Mouse (Mus musculus): Measurements from ENCODE around the gene Sp3. TPM values are rescaled to one million over a fixed set of nuclear protein-coding genes. Genes with fewer than 3 reads are reported as not detected.

Sp3 gene
- polyA plus RNA-seq, 1 experiment, result 8.4 TPM

- Histone ChIP-seq H3K79me2 (ENCODE audit: control insufficient read depth, insufficient read depth) (no peaks in the 10 kb centered on the region), H3K4me2 (ENCODE audit: low read depth) (no peak overlapping the region), H3ac (ENCODE audit: control insufficient read depth, insufficient read length) (no peak overlapping the region), H3K36me3 (ENCODE audit: control insufficient read depth, insufficient read depth) (peaks cover 2% of the 10 kb centered on the region), H3K4me3 (no peak overlapping the region), H3K27me3 (ENCODE audit: control insufficient read depth, insufficient read depth, insufficient read length) (no peaks in the 10 kb centered on the region)
- no peak for TF ChIP-seq SRF (IDR thresholded peaks at IDR 0.05; ENCODE audit: control insufficient read depth, insufficient read length, low read depth)
- TF ChIP-seq POLR2AphosphoS2 (IDR thresholded peaks at IDR 0.05; ENCODE audit: insufficient read length, low read depth), result no peak
- TF ChIP-seq MAX (IDR thresholded peaks at IDR 0.05; ENCODE audit: low read depth), result no peak
- no peak for TF ChIP-seq REST (IDR thresholded peaks at IDR 0.05; ENCODE audit: insufficient read depth, insufficient read length)
- TF ChIP-seq USF1 (IDR thresholded peaks at IDR 0.05; ENCODE audit: low read depth), result no peak
- no peak for TF ChIP-seq TCF3 (IDR thresholded peaks at IDR 0.05; ENCODE audit: insufficient read length, low read depth)
- TF ChIP-seq MYOD1 (IDR thresholded peaks at IDR 0.05; ENCODE audit: control insufficient read depth in 1 of 3, insufficient read length in 2 of 3, low read depth in 2 of 3), result no peak
- TF ChIP-seq MYOG (IDR thresholded peaks at IDR 0.05; ENCODE audit: control insufficient read depth in 1 of 3, insufficient read depth in 1 of 3, insufficient read length in 2 of 3, low read depth in 2 of 3), result no peak
- no peak for TF ChIP-seq CEBPB (IDR thresholded peaks at IDR 0.05; ENCODE audit: insufficient read depth, poor library complexity, severe bottlenecking)
- TF ChIP-seq TCF12 (IDR thresholded peaks at IDR 0.05; ENCODE audit: insufficient read depth, poor library complexity, severe bottlenecking), result no peak
- TF ChIP-seq E2F4 (IDR thresholded peaks at IDR 0.05; ENCODE audit: insufficient read depth), result no peak
- no peak for TF ChIP-seq POLR2A (IDR thresholded peaks at IDR 0.05; ENCODE audit: insufficient read length, low read depth)
These were observed 48.1 kb downstream of the Sp3 start for GRCm38 (mm10) chr2:72932186-72932585.

GRCm38 (mm10) chr2:72924981-72925380 lies 55.3 kb downstream of the Sp3 start:
- TF ChIP-seq POLR2AphosphoS2 (IDR thresholded peaks at IDR 0.05; ENCODE audit: insufficient read length, low read depth) (no peak), POLR2A (IDR thresholded peaks at IDR 0.05; ENCODE audit: insufficient read length, low read depth) (no peak), SRF (IDR thresholded peaks at IDR 0.05; ENCODE audit: control insufficient read depth, insufficient read length, low read depth) (no peak), TCF3 (IDR thresholded peaks at IDR 0.05; ENCODE audit: insufficient read length, low read depth) (no peak), MYOD1 (IDR thresholded peaks at IDR 0.05; ENCODE audit: control insufficient read depth in 1 of 3, insufficient read length in 2 of 3, low read depth in 2 of 3) (no peak), MAX (IDR thresholded peaks at IDR 0.05; ENCODE audit: low read depth) (no peak), USF1 (IDR thresholded peaks at IDR 0.05; ENCODE audit: low read depth) (no peak), MYOG (IDR thresholded peaks at IDR 0.05; ENCODE audit: control insufficient read depth in 1 of 3, insufficient read depth in 1 of 3, insufficient read length in 2 of 3, low read depth in 2 of 3) (no peak), TCF12 (IDR thresholded peaks at IDR 0.05; ENCODE audit: insufficient read depth, poor library complexity, severe bottlenecking) (no peak), REST (IDR thresholded peaks at IDR 0.05; ENCODE audit: insufficient read depth, insufficient read length) (no peak), CEBPB (IDR thresholded peaks at IDR 0.05; ENCODE audit: insufficient read depth, poor library complexity, severe bottlenecking) (no peak), E2F4 (IDR thresholded peaks at IDR 0.05; ENCODE audit: insufficient read depth) (no peak)
- no peak overlapping the region for H3ac ChIP-seq (ENCODE audit: control insufficient read depth, insufficient read length)
- no peaks in the 10 kb centered on the region for H3K27me3 ChIP-seq (ENCODE audit: control insufficient read depth, insufficient read depth, insufficient read length)
- no peaks in the 10 kb centered on the region for H3K36me3 ChIP-seq (ENCODE audit: control insufficient read depth, insufficient read depth)
- H3K79me2 ChIP-seq (ENCODE audit: control insufficient read depth, insufficient read depth), result no peaks in the 10 kb centered on the region
- H3K4me3 ChIP-seq, result no peak overlapping the region
- H3K4me2 ChIP-seq (ENCODE audit: low read depth), result no peak overlapping the region

GRCm38 (mm10) chr2:72916170-72916569 lies 64.1 kb downstream of the Sp3 start:
- Histone ChIP-seq H3K79me2 (ENCODE audit: control insufficient read depth, insufficient read depth) (no peaks in the 10 kb centered on the region), H3K4me2 (ENCODE audit: low read depth) (no peak overlapping the region), H3K4me3 (no peak overlapping the region), H3K36me3 (ENCODE audit: control insufficient read depth, insufficient read depth) (no peaks in the 10 kb centered on the region), H3K27me3 (ENCODE audit: control insufficient read depth, insufficient read depth, insufficient read length) (peaks cover 5% of the 10 kb centered on the region), H3ac (ENCODE audit: control insufficient read depth, insufficient read length) (no peak overlapping the region)
- TF ChIP-seq TCF3 (IDR thresholded peaks at IDR 0.05; ENCODE audit: insufficient read length, low read depth) (no peak), USF1 (IDR thresholded peaks at IDR 0.05; ENCODE audit: low read depth) (no peak), E2F4 (IDR thresholded peaks at IDR 0.05; ENCODE audit: insufficient read depth) (no peak), MYOD1 (IDR thresholded peaks at IDR 0.05; ENCODE audit: control insufficient read depth in 1 of 3, insufficient read length in 2 of 3, low read depth in 2 of 3) (no peak), SRF (IDR thresholded peaks at IDR 0.05; ENCODE audit: control insufficient read depth, insufficient read length, low read depth) (no peak), TCF12 (IDR thresholded peaks at IDR 0.05; ENCODE audit: insufficient read depth, poor library complexity, severe bottlenecking) (no peak), MYOG (IDR thresholded peaks at IDR 0.05; ENCODE audit: control insufficient read depth in 1 of 3, insufficient read depth in 1 of 3, insufficient read length in 2 of 3, low read depth in 2 of 3) (no peak), POLR2AphosphoS2 (IDR thresholded peaks at IDR 0.05; ENCODE audit: insufficient read length, low read depth) (no peak), MAX (IDR thresholded peaks at IDR 0.05; ENCODE audit: low read depth) (no peak), CEBPB (IDR thresholded peaks at IDR 0.05; ENCODE audit: insufficient read depth, poor library complexity, severe bottlenecking) (no peak), REST (IDR thresholded peaks at IDR 0.05; ENCODE audit: insufficient read depth, insufficient read length) (no peak), POLR2A (IDR thresholded peaks at IDR 0.05; ENCODE audit: insufficient read length, low read depth) (no peak)

- Histone ChIP-seq H3ac (ENCODE audit: control insufficient read depth, insufficient read length) (no peak overlapping the region), H3K4me3 (no peak overlapping the region), H3K4me2 (ENCODE audit: low read depth) (no peak overlapping the region), H3K27me3 (ENCODE audit: control insufficient read depth, insufficient read depth, insufficient read length) (peaks cover 5% of the 10 kb centered on the region), H3K36me3 (ENCODE audit: control insufficient read depth, insufficient read depth) (no peaks in the 10 kb centered on the region), H3K79me2 (ENCODE audit: control insufficient read depth, insufficient read depth) (no peaks in the 10 kb centered on the region)
- TF ChIP-seq POLR2AphosphoS2 (IDR thresholded peaks at IDR 0.05; ENCODE audit: insufficient read length, low read depth) (no peak), CEBPB (IDR thresholded peaks at IDR 0.05; ENCODE audit: insufficient read depth, poor library complexity, severe bottlenecking) (no peak), SRF (IDR thresholded peaks at IDR 0.05; ENCODE audit: control insufficient read depth, insufficient read length, low read depth) (no peak), E2F4 (IDR thresholded peaks at IDR 0.05; ENCODE audit: insufficient read depth) (no peak), USF1 (IDR thresholded peaks at IDR 0.05; ENCODE audit: low read depth) (no peak), MYOG (IDR thresholded peaks at IDR 0.05; ENCODE audit: control insufficient read depth in 1 of 3, insufficient read depth in 1 of 3, insufficient read length in 2 of 3, low read depth in 2 of 3) (no peak)
These were observed 64.9 kb downstream of the Sp3 start for GRCm38 (mm10) chr2:72915245-72915930.
